ENCODE assay signal across 15 mouse cellular contexts in genomic region chr2:91072092-91072491, GRCm38 (mm10). TPM values are rescaled to one million over a fixed set of nuclear protein-coding genes. Genes with fewer than 3 reads are reported as not detected.
"Had no signal": no experiment of that assay in that cellular context is flagged by ENCODE, and none has a peak within 500 bp of the region (broad histone marks: within the 10 kb centered on the region; RNA-seq: fewer than 3 reads in every experiment).

No protein-coding gene starts in this region.

- H3K9me3 ChIP-seq: limb, embryonic 12.5 days; liver, embryonic 15.5 days; midbrain, embryonic 12.5 days; neural tube, embryonic 13.5 days had no signal

- ATAC-seq: hindbrain, postnatal 0 days; midbrain, embryonic 16.5 days had no signal

- H3K27ac ChIP-seq: hindbrain, postnatal 0 days; layer of hippocampus, adult 2 months; limb, embryonic 12.5 days; liver, embryonic 15.5 days; midbrain, embryonic 12.5 days; neural tube, embryonic 13.5 days had no signal

- H3K4me3 ChIP-seq: layer of hippocampus, adult 2 months; limb, embryonic 12.5 days; liver, embryonic 15.5 days; midbrain, embryonic 12.5 days; neural tube, embryonic 13.5 days had no signal

- H3K36me3 ChIP-seq: liver, embryonic 15.5 days had no signal

- H3K27me3 ChIP-seq: limb, embryonic 12.5 days; liver, embryonic 15.5 days; midbrain, embryonic 12.5 days; neural tube, embryonic 13.5 days had no signal

- DNase-seq: lung, embryonic 14.5 days; lung, postnatal 14 days; retina, postnatal 1 day; right cerebral cortex, postnatal 14 days; thymus, adult 2 months; thymus, postnatal 36 days had no signal

- H3K9ac ChIP-seq: limb, embryonic 12.5 days; liver, embryonic 15.5 days; lung, embryonic 14.5 days; midbrain, embryonic 12.5 days; neural tube, embryonic 13.5 days had no signal

- H3K4me2 ChIP-seq: limb, embryonic 12.5 days; liver, embryonic 11.5 days; liver, embryonic 15.5 days; lung, embryonic 14.5 days; midbrain, embryonic 12.5 days; neural tube, embryonic 13.5 days had no signal

RNA-seq across cellular contexts. Expression of gene Mybpc3, which starts 45.9 kb away (rescaled TPM):
- polyA plus RNA-seq: intestine, embryonic 14.5 days had no signal
